Mouse (Mus musculus): Measurements from ENCODE around the gene Ivns1abp.

GRCm38 (mm10) chr1:151307059-151307458 lies 37.2 kb upstream of the Ivns1abp start:
- TF ChIP-seq EP300 (IDR thresholded peaks at IDR 0.05; ENCODE audit: low read depth) (no peak), CTCF (IDR thresholded peaks at IDR 0.05; ENCODE audit: low read depth) (no peak)
